Mouse (Mus musculus) activated CD4-positive, CD25-positive, alpha-beta regulatory T cell, adult 4 months (primary cell): Measurements from ENCODE around the gene Ephb3. TPM values are rescaled to one million over a fixed set of nuclear protein-coding genes. Genes with fewer than 3 reads are reported as not detected.

Experiments used
- ATAC-seq: one replicate; pipeline ENCODE4 v1.8.0; 2017
- polyA plus RNA-seq, 2 experiments: library from polyadenylated mRNA; unstranded; fragments of 100-300 nt; shearing (Covaris generic); gene quantifications; one replicate each; pipeline ENCODE4 v1.2.1; 2017

The Ephb3 gene
- polyA plus RNA-seq, 2 experiments from 2014 or later = not detected

GRCm38 (mm10) chr16:21247871-21248712 is 43.5 kb downstream of the Ephb3 start:
- ATAC-seq = no peak

GRCm38 (mm10) chr16:21248713-21249531 is 44.4 kb downstream of the Ephb3 start:
- no peak for ATAC-seq

- ATAC-seq = no peak
These were observed 47.9 kb downstream of the Ephb3 start for GRCm38 (mm10) chr16:21252401-21252955.

- ATAC-seq = no peak
These were observed 51.2 kb downstream of the Ephb3 start for GRCm38 (mm10) chr16:21255574-21256304.

- no peak for ATAC-seq
These were observed 52.2 kb downstream of the Ephb3 start for GRCm38 (mm10) chr16:21256514-21257305.

GRCm38 (mm10) chr16:21265417-21265816 is 60.9 kb downstream of the Ephb3 start:
- ATAC-seq = no peak

- no peak for ATAC-seq
These were observed 65.2 kb downstream of the Ephb3 start for GRCm38 (mm10) chr16:21269775-21270174.

GRCm38 (mm10) chr16:21271773-21272247 is 67.3 kb downstream of the Ephb3 start:
- ATAC-seq = no peak

- no peak for ATAC-seq
These were observed 68.2 kb downstream of the Ephb3 start for GRCm38 (mm10) chr16:21272748-21273147.

Other genes starting within 250 kb of the Ephb3 start
- gene Teddm3, start 50.8 kb upstream of the Ephb3 start, polyA plus RNA-seq = under 1 TPM in 1 of 2 experiments, not detected in 1; 0.82 TPM
- 10 to 100 TPM; 13.5 to 15.2 TPM for gene Vps8, start 218.4 kb downstream of the Ephb3 start, polyA plus RNA-seq